Mouse (Mus musculus): ENCODE results near the gene Gpr55. TPM values are rescaled to one million over a fixed set of nuclear protein-coding genes. Genes with fewer than 3 reads are reported as not detected.

The Gpr55 gene
- polyA plus RNA-seq, 1 experiment from 2014 or later = 0.10 TPM

GRCm38 (mm10) chr1:85981738-85982357, 21.0 kb upstream of the Gpr55 start:
- Histone ChIP-seq H3K9ac (no peak overlapping the region), H3K4me2 (replicated peaks) (no peak overlapping the region), H3K4me1 (no peaks in the 10 kb centered on the region), H3K36me3 (no peaks in the 10 kb centered on the region), H3K27me3 (no peaks in the 10 kb centered on the region), H3K27ac (no peak overlapping the region), H3K4me3 (no peak overlapping the region), H3K9me3 (no peaks in the 10 kb centered on the region)
- WGBS = 53% methylated on average over 7 of the region's 7 CpGs
- ATAC-seq (ENCODE audit: low FRiP score, low read depth) = no peak

- Histone ChIP-seq H3K4me1 (no peaks in the 10 kb centered on the region), H3K4me3 (no peak overlapping the region), H3K4me2 (replicated peaks) (no peak overlapping the region), H3K27me3 (no peaks in the 10 kb centered on the region), H3K9me3 (no peaks in the 10 kb centered on the region), H3K36me3 (no peaks in the 10 kb centered on the region), H3K9ac (no peak overlapping the region), H3K27ac (no peak overlapping the region)
- 75% methylated on average over 3 of the region's 3 CpGs for WGBS
- ATAC-seq (ENCODE audit: low FRiP score, low read depth) = no peak
Observed at GRCm38 (mm10) chr1:85977709-85978108, 16.9 kb upstream of the Gpr55 start.

- ATAC-seq (ENCODE audit: low FRiP score, low read depth) = no peak
- Histone ChIP-seq H3K36me3 (no peaks in the 10 kb centered on the region), H3K27ac (no peak overlapping the region), H3K9me3 (no peaks in the 10 kb centered on the region), H3K4me2 (replicated peaks) (no peak overlapping the region), H3K4me3 (no peak overlapping the region), H3K9ac (no peak overlapping the region), H3K27me3 (no peaks in the 10 kb centered on the region), H3K4me1 (peaks cover 10% of the 10 kb centered on the region; the same call in 1 of the 2 replicates)
- WGBS = 84% methylated on average over 2 of the region's 2 CpGs
Observed at GRCm38 (mm10) chr1:85973468-85973877, 12.7 kb upstream of the Gpr55 start.

- no peak for ATAC-seq (ENCODE audit: low FRiP score, low read depth)
Observed at GRCm38 (mm10) chr1:85972341-85972740, 11.5 kb upstream of the Gpr55 start.

GRCm38 (mm10) chr1:85971070-85971469, 10.3 kb upstream of the Gpr55 start:
- WGBS = 87% methylated on average over 3 of the region's 3 CpGs
- H3K9me3 ChIP-seq = no peaks in the 10 kb centered on the region
- H3K27ac ChIP-seq = no peak overlapping the region
- ATAC-seq (ENCODE audit: low FRiP score, low read depth) = no peak
- no peak overlapping the region for H3K9ac ChIP-seq
- no peak overlapping the region for H3K4me2 ChIP-seq (replicated peaks)
- no peak overlapping the region for H3K4me3 ChIP-seq
- no peaks in the 10 kb centered on the region for H3K27me3 ChIP-seq
- peaks cover 10% of the 10 kb centered on the region; the same call in 1 of the 2 replicates for H3K4me1 ChIP-seq
- no peaks in the 10 kb centered on the region for H3K36me3 ChIP-seq

More at GRCm38 (mm10) chr1:85972341-85972740, 11.5 kb upstream of the Gpr55 start:
- Histone ChIP-seq H3K9ac (no peak overlapping the region), H3K27me3 (no peaks in the 10 kb centered on the region), H3K27ac (no peak overlapping the region), H3K4me2 (replicated peaks) (no peak overlapping the region), H3K9me3 (no peaks in the 10 kb centered on the region), H3K4me3 (no peak overlapping the region), H3K4me1 (peaks cover 10% of the 10 kb centered on the region; the same call in 1 of the 2 replicates), H3K36me3 (no peaks in the 10 kb centered on the region)
- WGBS = 43% methylated on average over 3 of the region's 3 CpGs

- no peak overlapping the region for H3K4me3 ChIP-seq
Observed at GRCm38 (mm10) chr1:85969519-85969918, 8.7 kb upstream of the Gpr55 start.

GRCm38 (mm10) chr1:85969081-85969480, 8.3 kb upstream of the Gpr55 start:
- ATAC-seq (ENCODE audit: low FRiP score, low read depth) = no peak; the same call in 1 of the 2 replicates
- Histone ChIP-seq H3K36me3 (no peaks in the 10 kb centered on the region), H3K9me3 (no peaks in the 10 kb centered on the region), H3K4me3 (no peak overlapping the region), H3K4me2 (replicated peaks) (no peak overlapping the region), H3K27me3 (no peaks in the 10 kb centered on the region), H3K27ac (peak overlapping the region; percentile 28; the same call in 1 of the 2 replicates), H3K9ac (no peak overlapping the region), H3K4me1 (peaks cover 10% of the 10 kb centered on the region; the same call in 1 of the 2 replicates)
- WGBS = 66% methylated on average over 1 of the region's 1 CpGs

More at GRCm38 (mm10) chr1:85969519-85969918, 8.7 kb upstream of the Gpr55 start:
- Histone ChIP-seq H3K9me3 (no peaks in the 10 kb centered on the region), H3K27me3 (no peaks in the 10 kb centered on the region), H3K4me2 (replicated peaks) (no peak overlapping the region), H3K4me1 (peaks cover 10% of the 10 kb centered on the region; the same call in 1 of the 2 replicates), H3K9ac (no peak overlapping the region), H3K36me3 (no peaks in the 10 kb centered on the region), H3K27ac (peak overlapping the region; percentile 39; the same call in 1 of the 2 replicates)
- 61% methylated on average over 1 of the region's 1 CpGs for WGBS
- 0 out of 2 replicates have a peak, but pooled peaks have one; percentile 64 for ATAC-seq (ENCODE audit: low FRiP score, low read depth)

- H3K9me3 ChIP-seq = no peaks in the 10 kb centered on the region
- H3K4me3 ChIP-seq = no peak overlapping the region
- no peak overlapping the region for H3K27ac ChIP-seq
- no peaks in the 10 kb centered on the region for H3K36me3 ChIP-seq
- H3K9ac ChIP-seq = no peak overlapping the region
- no peaks in the 10 kb centered on the region for H3K27me3 ChIP-seq
- H3K4me1 ChIP-seq = peaks cover 10% of the 10 kb centered on the region; the same call in 1 of the 2 replicates
- no peak for ATAC-seq (ENCODE audit: low FRiP score, low read depth)
- WGBS = 61% methylated on average over 3 of the region's 3 CpGs
- H3K4me2 ChIP-seq (replicated peaks) = no peak overlapping the region
Observed at GRCm38 (mm10) chr1:85965856-85966255, 5.0 kb upstream of the Gpr55 start.

- Histone ChIP-seq H3K36me3 (no peaks in the 10 kb centered on the region), H3K9ac (no peak overlapping the region), H3K27me3 (no peaks in the 10 kb centered on the region), H3K4me3 (no peak overlapping the region), H3K9me3 (no peaks in the 10 kb centered on the region), H3K4me1 (peaks cover 16% of the 10 kb centered on the region), H3K27ac (no peak overlapping the region), H3K4me2 (replicated peaks) (no peak overlapping the region)
- no peak for ATAC-seq (ENCODE audit: low FRiP score, low read depth)
- WGBS = 67% methylated on average over 3 of the region's 3 CpGs
Observed at GRCm38 (mm10) chr1:85962081-85962480, 1.3 kb upstream of the Gpr55 start.

- Histone ChIP-seq H3K27me3 (no peaks in the 10 kb centered on the region), H3K4me3 (no peak overlapping the region), H3K9me3 (no peaks in the 10 kb centered on the region), H3K4me2 (replicated peaks) (no peak overlapping the region), H3K27ac (no peak overlapping the region), H3K36me3 (no peaks in the 10 kb centered on the region), H3K9ac (no peak overlapping the region), H3K4me1 (peaks cover 16% of the 10 kb centered on the region)
- WGBS = 85% methylated on average over 2 of the region's 2 CpGs
- ATAC-seq (ENCODE audit: low FRiP score, low read depth) = no peak
Observed at GRCm38 (mm10) chr1:85959889-85960276, 924 bp downstream of the Gpr55 start.

- Histone ChIP-seq H3K36me3 (no peaks in the 10 kb centered on the region), H3K27ac (no peak overlapping the region), H3K4me3 (no peak overlapping the region), H3K9me3 (no peaks in the 10 kb centered on the region), H3K9ac (no peak overlapping the region), H3K4me2 (replicated peaks) (no peak overlapping the region), H3K27me3 (no peaks in the 10 kb centered on the region), H3K4me1 (peaks cover 16% of the 10 kb centered on the region)
- ATAC-seq (ENCODE audit: low FRiP score, low read depth) = no peak
- WGBS = 64% methylated on average over 6 of the region's 6 CpGs
Observed at GRCm38 (mm10) chr1:85959129-85959888, 1.5 kb downstream of the Gpr55 start.

GRCm38 (mm10) chr1:85957942-85958619, 2.7 kb downstream of the Gpr55 start:
- H3K36me3 ChIP-seq = no peaks in the 10 kb centered on the region
- H3K27me3 ChIP-seq = no peaks in the 10 kb centered on the region
- H3K4me3 ChIP-seq = no peak overlapping the region
- no peak overlapping the region for H3K27ac ChIP-seq
- H3K4me2 ChIP-seq (replicated peaks) = no peak overlapping the region
- H3K4me1 ChIP-seq = peaks cover 16% of the 10 kb centered on the region
- H3K9ac ChIP-seq = no peak overlapping the region
- H3K9me3 ChIP-seq = no peaks in the 10 kb centered on the region
- 39% methylated on average over 9 of the region's 9 CpGs for WGBS
- no peak for ATAC-seq (ENCODE audit: low FRiP score, low read depth)
